ENCODE assay signal across 17 mouse cellular contexts in the genomic region with DNA sequence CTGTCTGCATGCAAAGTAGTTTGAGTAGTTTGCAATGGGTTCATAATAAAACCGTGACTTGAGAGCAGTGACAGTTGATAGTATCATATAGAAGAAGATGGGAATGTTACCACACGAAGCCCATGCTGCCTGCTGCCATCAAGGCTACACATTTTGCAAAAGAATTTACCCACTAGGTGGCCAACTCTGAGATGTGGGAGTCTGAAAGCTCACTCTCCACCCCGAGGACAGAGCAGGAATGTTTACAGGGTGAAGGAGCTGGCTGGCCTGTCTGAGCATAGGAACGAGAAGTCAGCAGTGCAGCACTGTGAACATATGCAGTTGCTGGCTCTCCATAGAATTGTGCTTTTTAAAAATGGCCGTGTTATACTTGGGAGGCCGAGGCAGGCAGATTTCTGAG. TPM values are rescaled to one million over a fixed set of nuclear protein-coding genes. Genes with fewer than 3 reads are reported as not detected.
DNase-seq lines count a peak whose midpoint lies in the region; ATAC-seq and TF ChIP-seq lines count a peak whose summit lies in the region.
"Had no signal": no experiment of that assay in that cellular context is flagged by ENCODE, and none has a peak within 500 bp of the region (broad histone marks: within the 10 kb centered on the region; RNA-seq: fewer than 3 reads in every experiment).

No protein-coding gene starts in this region.

- no peaks in the 10 kb centered on the region for H3K4me1 ChIP-seq in embryonic facial prominence, embryonic 11.5 days (ENCODE audit: control insufficient read depth, insufficient read depth, low read length)
- H3K4me1 ChIP-seq in embryonic facial prominence, embryonic 10.5 days: no peaks in the 10 kb centered on the region
- H3K4me1 ChIP-seq in CH12.LX (ENCODE audit: control insufficient read depth in 1 of 2, insufficient read depth in 2 of 2): no peaks in the 10 kb centered on the region
- H3K4me1 ChIP-seq in cortical plate, adult 2 months (ENCODE audit: control insufficient read depth, insufficient read depth, low read length): no peaks in the 10 kb centered on the region
- H3K4me1 ChIP-seq: heart, embryonic 15.5 days; liver, embryonic 15.5 days; midbrain, embryonic 12.5 days had no signal

- dilution Hi-C loops in CH12.LX (cut with MboI; ENCODE audit: extremely low pct_ligation_motif_present, extremely low pct_unique_long_range_greater_than_20kb, low sequenced_read_pairs): no loop called here

- H3K79me2 ChIP-seq in CH12.LX (replicated peaks; ENCODE audit: control insufficient read depth, extremely low read depth, insufficient read depth, poor library complexity, severe bottlenecking): no peaks in the 10 kb centered on the region

- no peaks in the 10 kb centered on the region for H3K36me3 ChIP-seq in embryonic facial prominence, embryonic 11.5 days (replicated peaks; ENCODE audit: control insufficient read depth, insufficient read depth, low read depth, low read length)
- peaks cover under 1% of the 10 kb centered on the region; the same call in 1 of the 2 replicates for H3K36me3 ChIP-seq in embryonic facial prominence, embryonic 10.5 days (replicated peaks)
- H3K36me3 ChIP-seq in CH12.LX (replicated peaks in 1 of 2; ENCODE audit: control insufficient read depth in 1 of 2, insufficient read depth in 1 of 2, low read length in 1 of 2): peaks cover 3 to 12% of the 10 kb centered on the region in 2 experiments

- H3K27me3 ChIP-seq in embryonic facial prominence, embryonic 11.5 days (ENCODE audit: control insufficient read depth, insufficient read depth, low read length): no peaks in the 10 kb centered on the region
- H3K27me3 ChIP-seq in embryonic facial prominence, embryonic 10.5 days (replicated peaks; ENCODE audit: low read depth, poor library complexity, severe bottlenecking): no peaks in the 10 kb centered on the region
- H3K27me3 ChIP-seq in CH12.LX (replicated peaks): no peaks in the 10 kb centered on the region
- H3K27me3 ChIP-seq: heart, embryonic 15.5 days; liver, embryonic 15.5 days; midbrain, embryonic 12.5 days had no signal

- no peak overlapping the region for H3K4me3 ChIP-seq in embryonic facial prominence, embryonic 11.5 days (ENCODE audit: low read depth, low read length)
- no peak overlapping the region for H3K4me3 ChIP-seq in embryonic facial prominence, embryonic 10.5 days
- H3K4me3 ChIP-seq in left cerebral cortex, adult 2 months: no peak overlapping the region
- H3K4me3 ChIP-seq in CH12.LX (replicated peaks in 1 of 3; ENCODE audit: low read depth in 2 of 3, low read length in 2 of 3, poor library complexity in 1 of 3): no peak overlapping the region
- H3K4me3 ChIP-seq in cortical plate, adult 2 months (ENCODE audit: insufficient read depth, low read length): no peak overlapping the region
- no peak overlapping the region for H3K4me3 ChIP-seq in gastrocnemius, adult 2 months
- H3K4me3 ChIP-seq: heart, embryonic 15.5 days; liver, embryonic 15.5 days; midbrain, embryonic 12.5 days had no signal

- in situ Hi-C loops in CH12.LX (cut with MboI; ENCODE audit: low pct_ligation_motif_present, low pct_unique_long_range_greater_than_20kb, low sequenced_read_pairs): no loop called here

- ATAC-seq in embryonic facial prominence, embryonic 11.5 days (replicated peaks; ENCODE audit: insufficient number of reproducible peaks, low FRiP score, low TSS enrichment, low read depth): no peak

- TF ChIP-seq EP300 in CH12.LX (IDR thresholded peaks at IDR 0.05; ENCODE audit: low read length): no peak

- no peaks in the 10 kb centered on the region for H3K9me3 ChIP-seq in embryonic facial prominence, embryonic 11.5 days (replicated peaks; ENCODE audit: control insufficient read depth, low read length)
- H3K9me3 ChIP-seq in embryonic facial prominence, embryonic 10.5 days: no peaks in the 10 kb centered on the region
- H3K9me3 ChIP-seq in CH12.LX (replicated peaks; ENCODE audit: low read length): no peaks in the 10 kb centered on the region
- H3K9me3 ChIP-seq: heart, embryonic 15.5 days; liver, embryonic 15.5 days; midbrain, embryonic 12.5 days had no signal

- no peak overlapping the region for H3K27ac ChIP-seq in embryonic facial prominence, embryonic 11.5 days (replicated peaks; ENCODE audit: low read depth, low read length)
- no peak overlapping the region for H3K27ac ChIP-seq in embryonic facial prominence, embryonic 10.5 days (replicated peaks)
- H3K27ac ChIP-seq in left cerebral cortex, adult 2 months: no peak overlapping the region
- H3K27ac ChIP-seq in CH12.LX (ENCODE audit: insufficient read depth, low read depth): no peak overlapping the region
- no peak overlapping the region for H3K27ac ChIP-seq in cortical plate, adult 2 months (ENCODE audit: insufficient read depth, low read length)
- no peak overlapping the region for H3K27ac ChIP-seq in gastrocnemius, adult 2 months
- H3K27ac ChIP-seq: heart, embryonic 15.5 days; liver, embryonic 15.5 days; midbrain, embryonic 12.5 days had no signal

- TF ChIP-seq CTCF in left cerebral cortex, adult 2 months (IDR thresholded peaks at IDR 0.05): peak; percentile 36
- TF ChIP-seq CTCF in CH12.LX (conservative IDR thresholded peaks at IDR 0.05 in 1 of 2, IDR thresholded peaks at IDR 0.05 in 1 of 2; ENCODE audit: low read depth in 2 of 2, low read length in 2 of 2): peak in 1 of 2 experiments; percentile 29; a peak in 1 of 4 replicates
- 0 out of 2 replicates have a peak, but pooled peaks have one; percentile 14 for TF ChIP-seq CTCF in cortical plate, adult 2 months (IDR thresholded peaks at IDR 0.05; ENCODE audit: extremely low read depth, insufficient read depth, low read length)
- no peak for TF ChIP-seq CTCF in gastrocnemius, adult 2 months (IDR thresholded peaks at IDR 0.05)

- intact Hi-C loops in left cerebral cortex, adult 2 months (cut with DNase I): loop anchor here (10.0 kb wide), 1 partner anchor 387 kb away; no protein-coding TSS in a partner anchor
- intact Hi-C loops in left cerebral cortex, postnatal 4 days (cut with DNase I): no loop called here
- intact Hi-C loops in gastrocnemius, adult 2 months (cut with DNase I): no loop called here

- peak; percentile 15 for DNase-seq in embryonic facial prominence, embryonic 11.5 days (ENCODE audit: low spot score)
- no peak for DNase-seq in embryonic facial prominence, embryonic 10.5 days (ENCODE audit: low spot score)
- no peak for DNase-seq in left cerebral cortex, adult 2 months (ENCODE audit: extremely low spot score in 1 of 2, low spot score in 2 of 2)
- no peak for DNase-seq in left cerebral cortex, postnatal 4 days
- DNase-seq in CH12.LX (ENCODE audit: extremely low read depth): no peak
- no peak for DNase-seq in gastrocnemius, adult 2 months
- DNase-seq in spleen, adult 12 weeks (ENCODE audit: low spot score): no peak
- DNase-seq: cerebellum, adult 9-11 months; gastrocnemius, postnatal 14 days; right cerebral cortex, postnatal 25 days; thymus, postnatal 36 days had no signal

- WGBS in embryonic facial prominence, embryonic 11.5 days: 69% methylated on average over 6 of the region's 6 CpGs
- 75% methylated on average over 6 of the region's 6 CpGs for WGBS in embryonic facial prominence, embryonic 10.5 days

- H3K4me2 ChIP-seq in embryonic facial prominence, embryonic 11.5 days (ENCODE audit: low read depth, low read length): no peak overlapping the region
- no peak overlapping the region for H3K4me2 ChIP-seq in CH12.LX (ENCODE audit: insufficient read depth, low read depth, poor library complexity, severe bottlenecking)
- H3K4me2 ChIP-seq: heart, embryonic 15.5 days; liver, embryonic 15.5 days; midbrain, embryonic 12.5 days had no signal

- no peak for TF ChIP-seq POLR2A in CH12.LX (IDR thresholded peaks at IDR 0.05; ENCODE audit: low read depth, low read length)
- TF ChIP-seq POLR2A in cortical plate, adult 2 months (IDR thresholded peaks at IDR 0.05; ENCODE audit: extremely low read depth, insufficient read depth, low read length): no peak

- no peak for TF ChIP-seq RAD21 in CH12.LX (IDR thresholded peaks at IDR 0.05; ENCODE audit: low read depth, low read length)

- H3K9ac ChIP-seq in embryonic facial prominence, embryonic 11.5 days (replicated peaks; ENCODE audit: low read length): no peak overlapping the region
- H3K9ac ChIP-seq in CH12.LX (ENCODE audit: insufficient read depth, low read depth): no peak overlapping the region
- H3K9ac ChIP-seq: heart, embryonic 15.5 days; liver, embryonic 15.5 days; midbrain, embryonic 12.5 days had no signal

TF ChIP-seq in CH12.LX, 34 proteins besides CTCF, POLR2A, EP300 and RAD21 (continues in another document):
- no peak for TF ChIP-seq GABPA (IDR thresholded peaks at IDR 0.05; ENCODE audit: insufficient replicate concordance, low read depth, low read length)

RNA-seq across cellular contexts. Expression of gene Mtmr6, which starts 43.1 kb away (rescaled TPM):
- 39.3 and 39.5 TPM in 2 replicates for polyA plus RNA-seq in embryonic facial prominence, embryonic 11.5 days (2014; fragmentation: Nextera tagmentation; extraction: Ambion mirVana)
- polyA plus RNA-seq in embryonic facial prominence, embryonic 10.5 days (2016; fragmentation: Nextera tagmentation; extraction: Ambion mirVana): 24.7 and 24.8 TPM in 2 replicates
- total RNA-seq in left cerebral cortex, adult 2 months (2021): 100 to 1,000 TPM; 105 to 118 TPM
- total RNA-seq in left cerebral cortex, postnatal 4 days (2021): 10 to 100 TPM; 81.7 to 84.6 TPM
- total RNA-seq in CH12.LX (2012; rRNA removed): 15.8 and 18.5 TPM in 2 replicates
- 20.3 and 25.3 TPM in 2 replicates for total RNA-seq in CH12.LX (2014; rRNA removed)
- 10.4 and 11.7 TPM in 2 replicates for polyA plus RNA-seq in CH12.LX (2012; ENCODE audit: insufficient read length, low read depth)
- polyA plus RNA-seq in cortical plate, adult 2 months (2012; rRNA removed): 91.3 and 93.7 TPM in 2 replicates
- total RNA-seq in gastrocnemius, adult 2 months (2021): 10 to 100 TPM; 43.7 to 46.3 TPM

RNA-seq across cellular contexts. Expression of gene Gm49336, which starts 56.8 kb away (rescaled TPM):
- 80.5 and 81.4 TPM in 2 replicates for polyA plus RNA-seq in embryonic facial prominence, embryonic 11.5 days (2014; fragmentation: Nextera tagmentation; extraction: Ambion mirVana)
- 59.6 and 62.0 TPM in 2 replicates for polyA plus RNA-seq in embryonic facial prominence, embryonic 10.5 days (2016; fragmentation: Nextera tagmentation; extraction: Ambion mirVana)
- total RNA-seq in left cerebral cortex, adult 2 months (2021): 10 to 100 TPM; 75.3 to 76.9 TPM
- total RNA-seq in left cerebral cortex, postnatal 4 days (2021): 100 to 1,000 TPM; 133 to 135 TPM
- total RNA-seq in CH12.LX (2012; rRNA removed) (36.3 and 43.1 TPM in 2 replicates), CH12.LX (2014; rRNA removed) (102 and 125 TPM in 2 replicates)
- polyA plus RNA-seq in CH12.LX (2012; ENCODE audit: insufficient read length, low read depth): 49.3 and 54.3 TPM in 2 replicates
- polyA plus RNA-seq in cortical plate, adult 2 months (2012; rRNA removed): 43.6 and 44.6 TPM in 2 replicates
- total RNA-seq in gastrocnemius, adult 2 months (2021): 10 to 100 TPM; 32.9 to 34.3 TPM

RNA-seq across cellular contexts. Expression of gene Nupl1, which starts 56.9 kb away (rescaled TPM):
- polyA plus RNA-seq in embryonic facial prominence, embryonic 11.5 days (2014; fragmentation: Nextera tagmentation; extraction: Ambion mirVana): not detected in 2 replicates
- polyA plus RNA-seq in embryonic facial prominence, embryonic 10.5 days (2016; fragmentation: Nextera tagmentation; extraction: Ambion mirVana): not detected in 2 replicates
- not detected for total RNA-seq in left cerebral cortex, adult 2 months (2021)
- not detected for total RNA-seq in left cerebral cortex, postnatal 4 days (2021)
- total RNA-seq in CH12.LX (2012; rRNA removed): not detected in 2 replicates
- total RNA-seq in CH12.LX (2014; rRNA removed): not detected in 2 replicates
- polyA plus RNA-seq in CH12.LX (2012; ENCODE audit: insufficient read length, low read depth): not detected in 2 replicates
- polyA plus RNA-seq in cortical plate, adult 2 months (2012; rRNA removed): 0.08 and 0.13 TPM in 2 replicates
- not detected for total RNA-seq in gastrocnemius, adult 2 months (2021)
- total RNA-seq: neutrophil, adult 5-6 weeks had no signal
- polyA plus RNA-seq: heart, embryonic 15.5 days; midbrain, embryonic 12.5 days; stomach, embryonic 14.5 days had no signal
